Mouse (Mus musculus): Measurements from ENCODE around the gene Trim65.

DNA sequence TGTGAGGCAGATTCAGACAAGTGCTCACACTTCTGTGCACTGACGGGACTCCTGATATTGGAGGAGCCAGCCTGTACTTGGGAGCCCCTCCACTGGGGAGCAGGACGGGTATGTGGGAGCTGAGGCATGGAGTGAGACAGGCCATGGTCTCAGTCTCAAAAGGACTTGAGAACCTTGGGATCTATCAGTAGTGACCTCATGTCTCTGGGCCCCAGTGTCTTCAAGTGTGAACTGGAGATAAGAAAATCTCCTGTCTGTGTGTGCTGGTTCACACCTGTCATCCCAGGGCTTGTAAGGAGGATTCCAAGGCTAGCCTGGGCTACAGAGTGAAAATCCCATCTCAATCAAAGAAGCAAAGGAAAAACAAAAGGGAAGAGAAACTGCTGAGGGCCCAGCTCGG is 12.5 kb upstream of the Trim65 start:
- no peak for TF ChIP-seq MYC (IDR thresholded peaks at IDR 0.05; ENCODE audit: low read depth, low read length)
- no peak for TF ChIP-seq ZKSCAN1 (IDR thresholded peaks at IDR 0.05; ENCODE audit: borderline replicate concordance, low read depth, low read length)
- no peak for TF ChIP-seq MAX (IDR thresholded peaks at IDR 0.05; ENCODE audit: low read length)
- TF ChIP-seq HCFC1 (IDR thresholded peaks at IDR 0.05; ENCODE audit: low read depth, low read length) = no peak
